Mouse (Mus musculus) olfactory bulb, adult 2 months (tissue): Measurements from ENCODE around the gene Snap23. TPM values are rescaled to one million over a fixed set of nuclear protein-coding genes. Genes with fewer than 3 reads are reported as not detected.

ENCODE experiments used
- H3K27ac ChIP-seq: fragments of 200-500 bp; 2 replicates; pipeline ENCODE4 v1.5.1; 2012; ENCODE audit warnings: low read depth, low read length; ENCODE audit not compliant: insufficient read depth
- H3K4me1 ChIP-seq: fragments of 200-500 bp; 2 replicates; pipeline ENCODE4 v1.6.1; 2012; ENCODE audit warnings: low read length; ENCODE audit not compliant: control insufficient read depth, insufficient read depth
- H3K4me3 ChIP-seq: fragments of 200-500 bp; 2 replicates; pipeline ENCODE4 v1.5.1; 2012; ENCODE audit warnings: mild to moderate bottlenecking, low read depth, low read length, moderate library complexity; ENCODE audit not compliant: insufficient read depth
- CTCF ChIP-seq: fragments of 200-500 bp; IDR thresholded peaks from 2 replicates; pipeline ENCODE4 v1.5.1; 2012; ENCODE audit warnings: low read depth, mild to moderate bottlenecking, low read length, moderate library complexity; ENCODE audit not compliant: insufficient read depth
- POLR2A ChIP-seq: fragments of 200-500 bp; IDR thresholded peaks from 2 replicates; pipeline ENCODE4 v1.6.1; 2012; ENCODE audit warnings: mild to moderate bottlenecking, low read depth, low read length, moderate library complexity; ENCODE audit not compliant: insufficient read depth
- WGBS: fragments of 180-500 bp; shearing (Covaris S2); methylation state at CpG from one replicate; pipeline ENCODE4 v1.1.7; 2018; 5-methylcytosine and 5-hydroxymethylcytosine counted together
- polyA plus RNA-seq: library from polyadenylated mRNA; stranded (reverse); fragments of >200 nt; gene quantifications from 2 replicates; pipeline ENCODE4 v1.2.4, GENCODE M21; 2012; ENCODE audit warnings: low replicate concordance; ENCODE audit not compliant: missing spikeins, insufficient read depth, insufficient read length

Gene Snap23
- not detected in 2 replicates for polyA plus RNA-seq

DNA sequence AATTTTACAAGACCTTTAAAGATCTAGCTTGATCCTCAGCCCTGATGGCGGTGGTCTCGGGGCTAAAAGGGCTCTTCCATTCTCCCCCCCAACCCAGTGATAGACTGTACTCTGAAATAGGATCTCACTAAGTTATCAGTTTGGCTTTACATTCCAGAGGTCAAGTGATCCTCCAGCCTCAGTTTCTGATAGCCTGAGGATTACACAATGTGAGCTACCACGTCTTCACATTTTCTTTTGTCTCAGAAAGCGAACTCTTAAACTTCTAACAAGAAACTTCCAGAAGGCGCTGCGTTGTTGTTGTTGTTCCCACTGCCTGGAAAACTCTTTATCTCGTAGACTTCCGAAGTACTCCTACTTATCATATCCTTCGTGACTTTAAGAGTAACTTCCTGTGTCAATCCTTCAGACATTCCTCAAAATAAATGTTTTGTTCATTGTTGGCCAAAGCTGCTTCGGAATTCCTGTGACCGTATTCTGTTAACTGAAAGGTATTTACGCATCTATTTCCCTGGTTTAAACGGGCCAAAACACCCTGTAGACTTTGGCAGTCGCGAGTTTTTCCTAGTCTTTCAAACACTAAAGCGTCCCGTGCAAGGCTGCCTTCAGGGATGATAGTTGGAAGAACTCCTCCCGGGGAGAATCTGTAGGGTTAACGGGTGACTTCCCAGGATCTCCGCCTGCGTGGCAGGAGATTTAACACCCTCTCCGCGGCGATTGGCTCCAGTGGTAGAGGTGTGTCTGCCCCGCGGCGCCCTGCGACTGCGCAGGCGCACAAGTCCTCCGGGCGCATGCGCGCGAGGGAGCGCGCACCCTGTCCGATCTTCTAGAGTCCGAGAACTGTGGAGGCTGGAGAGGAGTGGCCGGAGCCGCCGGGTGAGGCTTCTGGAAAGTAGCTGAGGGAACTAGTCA, at the start of gene Snap23:
Gene Snap23 (plus strand): TSS at position 786 of the 912 bp plus-strand sequence.
- Histone ChIP-seq H3K4me1 (no peaks in the 10 kb centered on the region; the same call in 1 of the 2 replicates), H3K27ac (peak within 1 kb of the TSS; percentile 27), H3K4me3 (peak within 1 kb of the TSS; percentile 84)
- WGBS = under 1% methylated on average over 42 of the region's 42 CpGs
- TF ChIP-seq CTCF (no peak), POLR2A (peak; percentile 91)

- Histone ChIP-seq H3K27ac (no peak overlapping the region), H3K4me1 (no peaks in the 10 kb centered on the region), H3K4me3 (no peak overlapping the region)
- 81% methylated on average over 5 of the region's 5 CpGs for WGBS
- TF ChIP-seq POLR2A (no peak), CTCF (no peak)
These were observed 48.8 kb upstream of the Snap23 start for GRCm38 (mm10) chr2:120518547-120519210.

DNA sequence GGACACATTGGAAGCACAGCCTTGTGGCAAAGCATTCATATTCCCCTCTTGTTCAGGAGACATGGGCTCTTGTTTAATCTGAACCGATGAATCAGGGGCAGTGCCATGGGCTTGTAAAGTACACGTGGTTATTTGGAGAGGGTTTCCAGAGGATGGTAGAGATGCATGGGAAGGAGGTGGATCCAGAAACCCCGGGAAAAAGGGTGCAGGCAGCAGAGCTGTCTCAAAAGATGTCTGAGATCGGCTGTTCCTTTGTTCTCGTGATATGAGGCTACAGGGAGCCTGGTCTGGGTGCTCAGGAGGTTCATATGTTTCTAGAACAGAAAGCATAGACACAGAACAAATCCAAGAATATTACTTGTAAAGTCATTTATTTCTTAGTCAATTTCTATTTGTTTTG, 40.7 kb upstream of the Snap23 start:
- whole genome bisulfite sequencing = 89% methylated on average over 5 of the region's 5 CpGs
- TF ChIP-seq POLR2A (no peak), CTCF (no peak)
- Histone ChIP-seq H3K27ac (no peak overlapping the region), H3K4me1 (no peaks in the 10 kb centered on the region), H3K4me3 (no peak overlapping the region)

GRCm38 (mm10) chr2:120529531-120529930, 37.9 kb upstream of the Snap23 start:
- Histone ChIP-seq H3K4me1 (no peaks in the 10 kb centered on the region), H3K4me3 (no peak overlapping the region), H3K27ac (no peak overlapping the region)
- no peak for TF ChIP-seq CTCF
- no peak for TF ChIP-seq POLR2A

- Histone ChIP-seq H3K27ac (no peak overlapping the region), H3K4me3 (no peak overlapping the region), H3K4me1 (no peaks in the 10 kb centered on the region)
- TF ChIP-seq POLR2A (no peak), CTCF (no peak)
- WGBS = 96% methylated on average over 4 of the region's 4 CpGs
These were observed 36.2 kb upstream of the Snap23 start for GRCm38 (mm10) chr2:120531223-120531622.

DNA sequence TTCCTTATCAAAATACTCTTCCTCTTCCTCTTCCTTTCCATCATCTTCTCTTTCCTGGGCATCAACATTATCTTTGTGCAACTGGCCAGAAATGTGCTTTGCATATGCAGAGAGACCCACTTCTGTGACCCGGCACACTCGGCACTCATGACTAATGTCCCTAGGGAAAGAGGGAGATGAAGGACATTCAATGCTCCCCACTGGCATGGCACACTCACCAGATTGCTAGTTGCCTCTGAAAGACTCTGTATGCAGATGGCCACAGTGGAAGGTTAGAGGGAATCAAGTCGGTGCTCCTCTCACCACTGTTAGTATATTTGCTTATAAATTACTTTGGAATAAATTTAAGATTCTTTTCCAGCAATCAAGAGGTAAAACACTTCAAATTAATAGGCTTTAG, 28.1 kb upstream of the Snap23 start:
- 19% methylated on average over 3 of the region's 3 CpGs for WGBS
- TF ChIP-seq POLR2A (no peak), CTCF (no peak)
- Histone ChIP-seq H3K27ac (no peak overlapping the region), H3K4me1 (peaks cover 2% of the 10 kb centered on the region), H3K4me3 (no peak overlapping the region)

GRCm38 (mm10) chr2:120539778-120540208, 27.7 kb upstream of the Snap23 start:
- TF ChIP-seq CTCF (no peak), POLR2A (no peak)
- Histone ChIP-seq H3K27ac (no peak overlapping the region), H3K4me3 (no peak overlapping the region), H3K4me1 (peaks cover 2% of the 10 kb centered on the region)
- 5% methylated on average over 1 of the region's 1 CpGs for WGBS

GRCm38 (mm10) chr2:120544732-120545131, 22.7 kb upstream of the Snap23 start:
- no peak overlapping the region for H3K4me3 ChIP-seq
- 95% methylated on average over 2 of the region's 2 CpGs for WGBS
- peaks cover under 1% of the 10 kb centered on the region for H3K4me1 ChIP-seq
- TF ChIP-seq POLR2A = no peak
- no peak for TF ChIP-seq CTCF
- no peak overlapping the region for H3K27ac ChIP-seq

GRCm38 (mm10) chr2:120556868-120557267, 10.6 kb upstream of the Snap23 start:
- TF ChIP-seq POLR2A (no peak), CTCF (no peak)
- Histone ChIP-seq H3K27ac (no peak overlapping the region), H3K4me1 (no peaks in the 10 kb centered on the region), H3K4me3 (no peak overlapping the region)
- WGBS = 67% methylated on average over 3 of the region's 3 CpGs
